Mouse (Mus musculus) CD4-positive, CD25-positive, alpha-beta regulatory T cell, adult 2 months (primary cell): ENCODE results near the gene Antxr1.
"Not testable (repeated sequence)": the region's sequence is repeated elsewhere in the genome, so short reads cannot be mapped to it uniquely, and the experiment has no call there.

Experiments
- DNase-seq: peaks from one replicate; pipeline ENCODE4 v3.0.0-alpha.2; 2012; ENCODE audit warnings: low read depth, low spot score

Gene Antxr1

DNA sequence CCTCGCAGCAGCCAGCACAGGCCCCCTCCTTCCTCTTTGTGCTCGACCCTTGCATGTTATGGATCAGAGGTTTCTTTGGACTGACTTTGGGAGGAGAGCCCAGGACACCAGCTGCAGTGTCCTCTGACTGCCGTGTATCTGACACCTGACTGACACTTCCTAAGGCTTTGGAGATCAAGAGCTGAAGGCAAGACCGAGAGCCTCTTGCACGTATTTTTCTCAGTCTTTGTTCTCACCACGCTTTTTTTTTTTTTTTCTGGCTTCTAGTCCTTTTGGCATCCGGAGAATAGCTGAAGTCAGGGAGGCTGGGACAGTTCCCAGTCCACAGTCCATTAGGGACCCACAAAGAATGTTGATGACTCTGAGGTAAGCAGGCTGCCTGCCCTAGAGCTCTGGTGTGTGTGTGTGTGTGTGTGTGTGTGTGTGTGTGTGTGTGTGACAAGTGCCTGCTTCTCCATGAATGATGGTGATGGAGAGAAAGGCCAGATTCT is 233.2 kb downstream of the Antxr1 start:
- DNase-seq = no peak

DNA sequence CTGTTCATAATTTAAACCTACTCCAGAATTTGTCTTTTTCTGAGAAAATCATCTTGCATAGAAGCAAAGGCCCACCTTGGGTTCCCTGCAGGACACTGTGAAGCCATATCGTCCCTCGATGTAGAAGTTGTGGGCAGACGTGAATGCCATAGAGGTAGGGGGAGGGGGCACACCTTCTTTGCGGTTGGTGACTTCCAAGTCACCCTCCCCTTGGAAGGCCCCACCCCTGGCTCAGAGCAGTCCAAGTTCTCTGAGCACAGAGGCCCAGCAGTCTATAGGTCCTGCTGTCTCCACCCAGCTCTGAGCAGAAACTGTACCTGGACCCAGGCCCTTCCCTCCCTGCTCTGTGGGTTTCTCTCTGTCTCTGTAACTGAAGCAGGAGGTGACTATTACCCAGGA is 233.7 kb downstream of the Antxr1 start:
- peak; percentile 10 for DNase-seq

DNA sequence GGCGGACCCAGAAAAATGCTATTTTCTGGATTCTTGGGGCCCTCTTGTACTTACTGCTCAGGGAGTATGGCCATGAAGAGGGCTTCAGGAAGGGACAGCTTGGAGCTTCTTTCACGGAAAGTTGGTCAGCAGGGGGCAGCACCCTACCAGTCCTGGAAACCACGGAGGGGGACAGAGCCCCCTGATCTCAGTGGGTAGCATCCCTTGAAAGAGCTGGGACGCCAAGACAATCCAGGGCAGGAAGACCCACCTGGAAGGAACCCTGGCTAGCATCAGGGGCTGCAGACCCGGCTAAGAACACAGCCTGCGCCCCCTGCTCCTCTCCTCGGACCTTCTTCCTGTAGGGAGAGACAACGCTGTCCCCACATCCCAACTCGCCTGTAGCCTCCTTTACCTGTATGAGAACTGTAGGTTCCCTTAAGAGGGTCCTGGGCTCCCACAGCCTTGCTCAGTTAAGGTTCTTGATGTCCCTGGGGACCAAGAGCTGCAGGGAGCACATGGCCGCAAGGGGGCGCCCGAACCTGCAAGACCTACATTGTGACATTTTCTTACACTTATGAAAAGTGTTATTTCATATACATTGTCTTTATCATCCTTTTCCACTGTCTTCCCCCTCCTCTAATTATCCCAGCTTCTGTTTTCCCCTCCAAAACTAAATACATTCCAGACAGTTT is 234.2 kb downstream of the Antxr1 start:
- DNase-seq = peak; percentile 92

DNA sequence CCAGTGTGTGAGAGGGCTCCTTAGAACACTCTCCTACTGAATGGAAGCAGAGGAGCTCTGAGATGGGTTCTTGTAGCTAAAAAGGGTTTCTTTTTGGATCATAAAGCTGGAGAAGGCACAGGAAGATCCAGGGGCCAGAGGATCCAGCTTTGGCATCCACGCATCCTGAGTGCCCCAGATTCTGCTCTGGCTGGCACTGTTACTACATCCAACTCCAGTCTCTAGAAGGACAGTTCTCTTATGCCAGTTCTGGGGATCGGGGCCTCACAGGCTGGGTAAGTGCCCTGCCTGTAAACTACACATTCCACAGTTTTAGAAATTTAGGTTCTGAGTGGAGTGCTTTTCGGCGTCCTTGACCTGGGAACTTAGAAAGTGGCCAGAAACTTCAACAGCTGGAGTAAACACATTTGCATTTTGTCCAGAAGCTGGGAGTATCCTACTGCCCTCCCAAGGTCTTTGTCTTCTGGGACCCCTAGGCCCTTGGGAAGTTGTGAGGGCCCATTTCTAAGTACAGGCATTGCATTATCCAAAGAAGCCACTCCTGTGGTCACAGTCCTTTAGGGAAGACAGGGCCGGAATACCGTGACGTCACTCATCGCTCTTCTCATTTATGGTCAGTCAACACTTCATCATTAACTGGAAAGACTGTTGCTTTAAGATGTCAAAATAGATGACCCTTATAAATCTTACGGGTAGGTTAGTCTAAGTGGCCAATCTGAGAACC is 235.2 kb downstream of the Antxr1 start:
- no peak for DNase-seq

DNA sequence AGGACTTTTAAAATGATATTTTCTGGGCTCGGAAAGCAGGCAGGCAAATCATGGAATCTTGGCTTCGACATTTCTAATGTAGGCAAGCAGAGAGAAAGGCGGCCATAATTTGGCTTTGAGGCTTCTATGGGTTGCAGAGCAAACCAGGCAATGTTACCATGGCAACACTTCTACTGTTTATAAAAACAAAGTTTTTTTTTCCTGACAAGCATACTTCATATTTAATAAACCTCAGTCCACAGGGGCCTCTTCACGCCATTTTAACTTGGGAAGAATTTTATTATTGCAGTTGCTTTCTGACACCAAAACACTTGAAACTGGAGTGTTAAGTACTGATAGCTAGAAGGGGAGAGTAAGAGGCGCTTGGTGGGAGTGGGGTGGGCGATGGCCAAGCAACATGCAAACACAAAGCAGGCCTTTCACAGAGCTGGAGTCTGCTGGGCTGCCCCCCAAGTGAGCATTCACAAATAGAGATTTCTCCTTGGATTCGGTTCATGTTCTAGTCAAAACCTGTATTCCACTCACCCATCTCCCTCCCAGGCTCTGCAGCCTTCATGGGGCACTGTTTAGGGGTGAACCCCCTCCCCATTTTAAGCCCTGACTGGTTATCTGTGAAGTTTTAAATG is 235.8 kb downstream of the Antxr1 start:
- DNase-seq = peak; percentile 22

DNA sequence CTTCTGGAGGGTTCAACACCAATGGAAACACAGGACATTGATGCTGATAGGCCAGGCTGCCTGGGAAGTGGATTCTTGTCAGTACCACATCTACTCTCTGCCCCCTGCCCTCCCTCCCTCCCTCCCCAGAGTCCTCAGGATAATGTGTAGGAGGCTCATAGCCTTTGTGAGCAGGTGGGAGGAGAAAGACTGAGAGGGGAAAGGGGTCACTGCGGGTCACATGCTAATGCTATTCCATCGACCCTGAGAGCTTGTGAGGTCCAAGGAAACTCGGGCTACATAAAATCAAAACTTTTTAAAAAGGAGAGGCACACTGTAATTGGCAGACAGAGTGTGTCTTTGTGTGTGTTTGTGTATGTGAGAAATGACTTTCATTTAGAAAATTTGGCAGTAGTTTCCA is 236.4 kb downstream of the Antxr1 start:
- no peak for DNase-seq

DNA sequence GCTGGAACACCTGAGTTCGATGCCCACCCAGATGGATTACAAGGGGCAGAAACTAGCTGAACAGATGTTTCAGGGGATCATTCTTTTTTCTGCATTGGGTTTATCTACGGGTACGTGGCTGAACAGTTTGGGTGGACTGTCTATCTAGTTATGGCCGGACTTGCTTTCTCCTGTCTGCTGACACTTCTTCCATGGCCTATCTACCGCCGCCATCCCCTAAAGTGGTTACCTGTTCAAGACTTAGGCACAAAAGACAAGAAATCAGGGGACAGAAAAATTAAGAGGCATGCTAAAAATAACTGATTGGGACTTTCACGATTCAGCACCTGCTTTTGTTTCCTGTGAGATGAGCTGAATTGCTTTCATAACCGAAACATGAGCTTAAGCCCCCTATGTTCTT is 242.0 kb downstream of the Antxr1 start:
- DNase-seq = not testable (repeated sequence)

DNA sequence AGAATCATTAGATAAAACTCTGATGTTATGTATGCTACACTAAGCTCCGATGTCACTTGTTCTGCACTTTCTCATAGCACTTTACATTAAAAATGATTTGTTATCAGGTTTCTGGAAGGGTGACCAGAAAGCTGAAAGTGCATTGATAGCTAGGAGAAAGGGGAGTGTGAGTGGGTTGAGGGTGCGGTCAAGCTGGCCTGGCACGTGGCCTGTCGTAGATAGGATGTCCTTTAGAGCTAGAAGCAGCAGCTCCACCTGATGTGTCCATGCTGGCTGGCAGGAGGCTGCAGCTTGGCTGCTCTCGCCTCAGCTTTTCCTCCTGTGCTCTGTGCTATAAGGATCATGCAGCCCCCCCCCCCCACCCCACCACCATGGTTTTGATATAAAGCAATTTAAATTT is 243.1 kb downstream of the Antxr1 start:
- no peak for DNase-seq

DNA sequence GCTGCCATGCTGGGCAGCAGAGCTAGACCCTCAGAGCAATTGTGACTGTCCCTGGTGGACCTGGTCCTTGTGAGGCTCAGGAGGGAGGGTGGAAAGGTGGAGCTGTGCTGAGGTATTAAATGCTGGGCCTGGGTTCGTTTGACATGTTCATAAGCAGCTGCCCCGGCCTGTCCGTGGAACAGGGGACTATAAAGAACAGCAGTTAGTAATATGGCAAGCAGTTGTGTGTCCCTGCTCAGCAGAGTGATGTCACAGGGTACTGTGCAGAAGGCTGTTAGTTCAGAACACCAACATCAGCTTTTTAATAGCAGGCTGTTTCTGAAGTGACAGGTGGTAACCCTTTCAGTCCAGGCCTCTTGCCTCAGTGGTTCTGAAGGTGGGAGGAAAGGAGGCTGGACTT is 244.7 kb downstream of the Antxr1 start:
- no peak for DNase-seq

DNA sequence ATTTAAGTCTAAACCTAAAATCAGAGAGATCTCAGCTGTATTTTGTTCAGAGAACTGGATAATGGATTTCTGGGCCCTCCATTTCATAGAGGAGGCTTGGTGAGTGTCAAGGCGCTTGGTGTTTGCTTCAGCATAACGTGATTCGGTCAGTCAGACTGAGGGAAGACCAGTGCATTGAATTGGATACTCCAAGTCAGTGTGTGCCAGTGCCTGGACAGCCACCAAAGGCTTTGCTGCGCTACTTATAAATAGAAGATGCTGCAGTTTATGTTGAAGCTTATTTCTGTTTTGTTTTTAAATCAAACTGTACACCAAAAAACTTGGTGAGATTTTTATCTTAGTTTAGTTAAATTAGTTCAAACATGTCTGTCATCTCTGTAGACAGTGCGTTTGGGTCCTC is 247.3 kb downstream of the Antxr1 start:
- no peak for DNase-seq

DNA sequence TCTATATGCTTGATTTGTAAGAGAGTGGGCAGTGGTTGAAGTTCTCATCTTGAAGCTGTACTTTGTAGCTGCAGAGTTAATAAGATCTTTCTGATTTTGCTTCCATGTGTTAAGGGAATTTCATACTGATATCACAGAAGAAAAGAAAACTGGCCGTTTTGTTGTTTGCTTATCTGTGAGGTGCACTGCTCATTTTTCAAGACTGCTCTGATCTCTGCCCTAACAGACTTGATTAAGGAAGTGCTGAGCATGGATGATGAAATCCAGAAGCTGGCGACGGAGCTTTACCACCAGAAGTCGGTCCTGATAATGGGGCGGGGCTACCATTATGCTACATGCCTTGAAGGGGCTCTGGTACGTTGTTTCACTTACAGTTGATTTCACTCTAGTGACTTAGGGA is 250.6 kb downstream of the Antxr1 start:
- no peak for DNase-seq
